Comparison of ENCODE assay signal across 19 mouse cellular contexts in genomic region chr2:147601639-147602038, GRCm38 (mm10).
DNase-seq lines count a peak whose midpoint lies in the region; ATAC-seq lines count a peak whose summit lies in the region.
"Had no signal": no experiment of that assay in that cellular context is flagged by ENCODE, and none has a peak within 500 bp of the region (broad histone marks: within the 10 kb centered on the region; RNA-seq: fewer than 3 reads in every experiment).

No protein-coding gene starts in this region.

- no peak overlapping the region for H3K9ac ChIP-seq in forebrain, embryonic 14.5 days (ENCODE audit: low read length)
- no peak overlapping the region for H3K9ac ChIP-seq in hindbrain, embryonic 12.5 days
- H3K9ac ChIP-seq: forebrain, embryonic 15.5 days; heart, embryonic 13.5 days had no signal

- no peak overlapping the region for H3K4me2 ChIP-seq in forebrain, embryonic 14.5 days (ENCODE audit: low read length)
- H3K4me2 ChIP-seq in hindbrain, embryonic 12.5 days (replicated peaks): no peak overlapping the region
- H3K4me2 ChIP-seq: forebrain, embryonic 15.5 days; heart, embryonic 13.5 days had no signal

- no peak for ATAC-seq in forebrain, embryonic 14.5 days
- ATAC-seq in hindbrain, embryonic 12.5 days (ENCODE audit: low FRiP score): no peak
- ATAC-seq: forebrain, embryonic 15.5 days; hindbrain, embryonic 16.5 days; inflammation-experienced regulatory T-cells, adult 6 months; intestine, postnatal 0 days had no signal

- H3K27ac ChIP-seq in forebrain, embryonic 14.5 days (ENCODE audit: low read depth, low read length): no peak overlapping the region
- H3K27ac ChIP-seq in hindbrain, embryonic 12.5 days: no peak overlapping the region
- H3K27ac ChIP-seq: forebrain, embryonic 15.5 days; heart, embryonic 13.5 days had no signal

- no peak overlapping the region for H3K4me3 ChIP-seq in forebrain, embryonic 14.5 days (ENCODE audit: low read depth, low read length)
- no peak overlapping the region for H3K4me3 ChIP-seq in hindbrain, embryonic 12.5 days
- H3K4me3 ChIP-seq: forebrain, embryonic 15.5 days; heart, embryonic 13.5 days had no signal

- 89% methylated on average over 2 of the region's 2 CpGs for WGBS in forebrain, embryonic 14.5 days
- 64% methylated on average over 2 of the region's 2 CpGs for WGBS in hindbrain, embryonic 12.5 days

- H3K36me3 ChIP-seq in forebrain, embryonic 14.5 days (ENCODE audit: control insufficient read depth, insufficient read depth, low read length): no peaks in the 10 kb centered on the region
- H3K36me3 ChIP-seq in hindbrain, embryonic 12.5 days: no peaks in the 10 kb centered on the region
- H3K36me3 ChIP-seq: forebrain, embryonic 15.5 days; heart, embryonic 13.5 days had no signal

- H3K4me1 ChIP-seq in forebrain, embryonic 14.5 days (ENCODE audit: control insufficient read depth, insufficient read depth, low read length): no peaks in the 10 kb centered on the region
- no peaks in the 10 kb centered on the region for H3K4me1 ChIP-seq in hindbrain, embryonic 12.5 days
- H3K4me1 ChIP-seq: forebrain, embryonic 15.5 days; heart, embryonic 13.5 days had no signal

- H3K27me3 ChIP-seq in forebrain, embryonic 14.5 days (replicated peaks; ENCODE audit: control insufficient read depth, insufficient read depth, low read length): no peaks in the 10 kb centered on the region
- H3K27me3 ChIP-seq in hindbrain, embryonic 12.5 days: no peaks in the 10 kb centered on the region
- H3K27me3 ChIP-seq: CH12.LX; forebrain, embryonic 15.5 days; heart, embryonic 13.5 days had no signal

- peak; percentile 62 for DNase-seq in 3T3-L1 (ENCODE audit: low read depth, low spot score)
- DNase-seq in embryo, embryonic 10.5 days (ENCODE audit: low spot score): peak; percentile 57
- peak; percentile 35 for DNase-seq in forelimb bud, embryonic 11.5 days (ENCODE audit: low read depth, low spot score)
- peak; percentile 47 for DNase-seq in mesoderm, embryonic 11.5 days (ENCODE audit: low read depth, low spot score)
- DNase-seq in forebrain, embryonic 14.5 days (ENCODE audit: low spot score): no peak
- no peak for DNase-seq in layer of hippocampus, adult 18-20 months (ENCODE audit: low spot score in 2 of 2)
- DNase-seq: adrenal gland, adult 2 months; cerebellum, adult 11 months; cerebellum, adult 8-10 months; cerebellum, postnatal 14 days; gastrocnemius, postnatal 25 days; heart, postnatal 36 days had no signal

- H3K9me3 ChIP-seq in forebrain, embryonic 14.5 days (replicated peaks; ENCODE audit: control insufficient read depth, low read length): no peaks in the 10 kb centered on the region
- H3K9me3 ChIP-seq in hindbrain, embryonic 12.5 days (replicated peaks): no peaks in the 10 kb centered on the region
- H3K9me3 ChIP-seq: forebrain, embryonic 15.5 days; heart, embryonic 13.5 days had no signal

Comparison
In these comparisons a context has a peak if more than half of its experiments do, and no peak if none do; other contexts are left out.
1. DNase-seq: peak in 3T3-L1 (single experiment), embryo, embryonic 10.5 days (single experiment), forelimb bud, embryonic 11.5 days (single experiment) and mesoderm, embryonic 11.5 days (single experiment); none in forebrain, embryonic 14.5 days (single experiment) and layer of hippocampus, adult 18-20 months (0 of 2).